ENCODE assay signal across 13 mouse cellular contexts in the genomic region with DNA sequence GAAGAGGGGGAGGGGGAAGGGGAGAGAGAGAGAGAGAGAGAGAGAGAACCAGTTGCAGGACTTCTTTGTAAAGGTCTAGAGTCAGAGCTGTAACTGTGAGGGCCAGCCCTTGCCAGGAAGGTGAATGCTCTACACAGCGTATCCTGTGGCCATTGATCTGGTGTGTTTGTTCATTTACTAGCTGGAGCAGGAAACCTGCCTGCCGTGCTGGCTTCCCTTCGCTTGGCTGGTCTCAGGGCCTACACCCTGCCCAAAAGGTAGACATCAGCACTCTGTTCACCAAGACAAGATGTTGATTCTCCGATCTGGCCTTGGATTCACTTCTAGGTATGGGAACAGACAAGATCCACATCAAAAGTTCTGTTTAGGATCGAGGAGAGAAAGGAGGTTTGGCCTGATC.
A peak's percentile ranks its signal among the peaks of the same experiment; 100 is the strongest.
DNase-seq lines count a peak whose midpoint lies in the region; ATAC-seq lines count a peak whose summit lies in the region.
"Had no signal": no experiment of that assay in that cellular context is flagged by ENCODE, and none has a peak within 500 bp of the region (broad histone marks: within the 10 kb centered on the region; RNA-seq: fewer than 3 reads in every experiment).

No protein-coding gene starts in this region.

- ATAC-seq in inflammation-experienced regulatory T-cells, adult 6 months, result peak; percentile 76
- ATAC-seq in limb, embryonic 11.5 days (ENCODE audit: insufficient number of reproducible peaks, low FRiP score, low TSS enrichment, low read depth), result no peak
- no peak for ATAC-seq in megakaryocyte, adult 5-6 weeks (ENCODE audit: poor library complexity, severe bottlenecking)
- no peak for ATAC-seq in erythroblast, adult 5-6 weeks (replicated peaks; ENCODE audit: low FRiP score, poor library complexity, severe bottlenecking)

- H3K9me3 ChIP-seq in limb, embryonic 11.5 days (ENCODE audit: control insufficient read depth, low read length), result no peaks in the 10 kb centered on the region

- no peak overlapping the region for H3K4me2 ChIP-seq in limb, embryonic 11.5 days (ENCODE audit: low read depth, severe bottlenecking)
- H3K4me2 ChIP-seq: heart, embryonic 11.5 days had no signal

- H3K27ac ChIP-seq in limb, embryonic 11.5 days (replicated peaks; ENCODE audit: low read depth, low read length), result 0 out of 2 replicates have a peak overlapping the region, but pooled peaks have one; percentile 30
- H3K27ac ChIP-seq: left cerebral cortex, adult 2 months had no signal

- peaks cover 39% of the 10 kb centered on the region for H3K4me1 ChIP-seq in limb, embryonic 11.5 days (ENCODE audit: control insufficient read depth, insufficient read depth, low read length)

- H3K4me3 ChIP-seq in limb, embryonic 11.5 days (ENCODE audit: low read depth, low read length), result no peak overlapping the region
- H3K4me3 ChIP-seq: left cerebral cortex, adult 2 months had no signal

- 66% methylated on average over 5 of the region's 5 CpGs for WGBS in limb, embryonic 11.5 days

- peak; percentile 19 for DNase-seq in thymus, postnatal 25 days
- DNase-seq in thymus, postnatal 36 days, result no peak
- no peak for DNase-seq in limb, embryonic 11.5 days (ENCODE audit: low spot score)
- peak; percentile 49 for DNase-seq in yolk sac, embryonic 10.5 days (ENCODE audit: low spot score)
- no peak for DNase-seq in urinary bladder, adult 18-20 months (ENCODE audit: low spot score in 2 of 2)
- DNase-seq: cerebellum, adult 9-11 months; lung, adult 2 months; spleen, adult 18-20 months had no signal

- H3K27me3 ChIP-seq in limb, embryonic 11.5 days (ENCODE audit: control insufficient read depth, insufficient read depth, low read length), result no peaks in the 10 kb centered on the region

- no peak overlapping the region for H3K9ac ChIP-seq in limb, embryonic 11.5 days (ENCODE audit: low read length)

- H3K36me3 ChIP-seq in limb, embryonic 11.5 days (ENCODE audit: control insufficient read depth, insufficient read depth, low read length), result no peaks in the 10 kb centered on the region

Comparison
In these comparisons a context has a peak if more than half of its experiments do, and no peak if none do; other contexts are left out.
1. DNase-seq: peak in thymus, postnatal 25 days (single experiment) and yolk sac, embryonic 10.5 days (single experiment); none in thymus, postnatal 36 days (0 of 2), limb, embryonic 11.5 days (single experiment) and urinary bladder, adult 18-20 months (0 of 2).